Mouse (Mus musculus) spleen, postnatal 36 days (tissue): ENCODE data around the gene Taf8.

Experiments used
- DNase-seq, 2 experiments: peaks; one replicate each; pipeline ENCODE4 v3.0.0; 2022; ENCODE audit warnings: low spot score in 2 of 2, mixed read lengths in 1 of 2

The Taf8 gene

DNA sequence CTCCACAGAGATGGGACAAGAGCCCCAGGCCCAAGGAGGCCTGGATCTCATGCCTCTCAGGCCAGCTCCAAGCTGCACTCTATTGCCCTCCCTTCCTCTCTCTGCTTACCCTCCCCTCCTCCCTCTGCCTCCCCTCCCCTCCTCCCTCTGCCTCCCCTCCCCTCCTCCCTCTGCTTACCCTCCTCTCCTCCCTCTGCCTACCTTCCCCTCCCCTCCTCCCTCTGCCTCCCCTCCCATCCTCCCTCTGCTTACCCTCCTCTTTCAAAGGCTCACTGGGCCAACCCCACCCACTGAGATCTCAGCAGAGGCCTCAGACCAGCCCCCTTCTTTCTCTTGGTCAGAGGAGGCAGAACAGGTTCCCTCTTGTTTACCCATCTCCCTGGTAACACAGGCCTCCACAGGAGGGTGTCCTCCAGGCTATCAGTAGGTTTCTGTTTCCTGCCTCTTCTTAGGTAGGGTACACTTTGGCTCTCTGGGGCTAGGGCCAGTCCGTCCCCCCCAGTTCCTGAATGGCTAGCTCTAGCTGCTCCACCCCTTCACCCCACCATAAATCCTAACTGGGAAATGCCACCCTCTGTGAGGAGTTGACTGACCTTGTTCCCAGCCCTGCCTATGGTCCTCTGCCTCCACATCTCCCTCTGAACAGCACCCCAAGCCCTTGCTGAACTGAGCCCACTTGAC, 17.7 kb downstream of the Taf8 start:
- DNase-seq: no peak

DNA sequence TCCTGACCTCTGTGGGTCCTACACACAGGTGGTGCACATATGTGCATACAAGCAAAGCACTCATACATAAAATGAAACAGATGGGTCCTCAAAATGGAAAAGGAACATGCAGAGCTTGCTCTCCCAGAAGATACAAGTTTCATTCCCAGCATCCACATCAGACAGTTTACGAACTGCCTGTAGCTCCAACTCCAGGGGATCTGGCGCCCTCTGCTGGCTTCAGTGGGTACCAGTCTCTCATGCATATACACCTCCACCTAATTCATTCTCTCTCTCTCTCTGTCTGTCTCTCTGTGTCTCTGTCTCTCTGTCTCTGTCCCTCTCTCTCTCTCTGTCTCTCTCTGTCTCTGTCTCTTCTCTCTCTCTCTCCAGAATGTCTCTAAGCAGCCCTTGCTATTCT, 19.7 kb downstream of the Taf8 start:
- DNase-seq: peak in 1 of 2 experiments; percentile 48

DNA sequence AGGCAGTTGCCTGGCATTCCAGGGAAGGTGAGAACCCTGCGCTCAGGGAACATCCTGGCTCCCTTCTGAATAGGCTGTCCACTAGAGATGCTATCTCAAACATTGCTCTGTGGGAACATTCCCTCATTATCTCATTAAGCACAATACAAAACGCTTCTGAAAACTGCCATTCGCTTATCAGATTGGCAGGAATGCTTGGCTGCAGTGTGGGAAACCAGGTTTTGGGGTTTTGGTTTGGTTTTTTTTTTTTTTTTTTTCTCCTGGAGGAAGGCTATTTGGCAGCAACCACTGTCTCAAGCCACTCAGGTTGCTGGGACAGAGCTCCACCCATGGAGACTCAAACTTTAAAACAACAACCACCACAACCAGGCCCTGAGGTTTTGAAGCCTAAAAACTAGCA, 22.2 kb downstream of the Taf8 start:
- no peak for DNase-seq

DNA sequence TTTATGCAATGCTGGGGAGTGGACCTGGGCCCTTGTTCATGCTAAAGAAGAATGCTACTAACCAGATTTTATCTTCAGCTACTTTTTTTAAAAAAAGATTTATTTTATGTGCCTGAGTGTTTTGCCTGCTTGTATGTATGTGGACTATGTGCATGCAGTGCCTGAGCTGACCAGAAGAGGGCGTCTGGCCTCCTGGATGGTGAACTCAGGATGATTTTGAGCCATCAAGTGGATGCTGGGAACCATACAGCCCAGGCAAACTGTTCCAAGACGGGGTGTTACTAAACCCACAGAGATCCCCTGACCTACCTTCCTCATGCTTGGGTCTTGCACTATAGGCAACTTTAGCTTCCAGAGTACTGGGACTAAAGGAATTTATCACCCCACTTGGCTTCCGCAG, 26.4 kb downstream of the Taf8 start:
- DNase-seq: no peak

DNA sequence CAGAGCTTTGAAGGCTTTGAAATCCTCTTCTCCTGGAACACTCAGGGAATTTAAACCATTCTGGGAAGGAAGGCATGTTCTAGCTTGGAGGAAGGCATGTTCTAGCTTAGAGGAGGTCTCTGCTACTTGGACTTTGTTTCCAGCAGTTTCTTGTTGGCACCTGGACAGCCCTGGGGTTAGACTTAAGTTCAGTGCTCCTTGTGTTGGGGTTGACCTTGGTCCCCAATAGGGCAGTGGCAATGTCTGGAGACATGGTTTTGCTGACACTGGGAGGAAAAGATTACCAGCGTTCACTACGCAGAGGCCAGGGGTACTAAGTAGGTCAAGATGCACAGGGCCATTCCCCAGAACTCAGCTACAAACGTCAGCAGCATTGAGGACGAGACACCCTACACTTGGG, 26.9 kb downstream of the Taf8 start:
- no peak for DNase-seq

DNA sequence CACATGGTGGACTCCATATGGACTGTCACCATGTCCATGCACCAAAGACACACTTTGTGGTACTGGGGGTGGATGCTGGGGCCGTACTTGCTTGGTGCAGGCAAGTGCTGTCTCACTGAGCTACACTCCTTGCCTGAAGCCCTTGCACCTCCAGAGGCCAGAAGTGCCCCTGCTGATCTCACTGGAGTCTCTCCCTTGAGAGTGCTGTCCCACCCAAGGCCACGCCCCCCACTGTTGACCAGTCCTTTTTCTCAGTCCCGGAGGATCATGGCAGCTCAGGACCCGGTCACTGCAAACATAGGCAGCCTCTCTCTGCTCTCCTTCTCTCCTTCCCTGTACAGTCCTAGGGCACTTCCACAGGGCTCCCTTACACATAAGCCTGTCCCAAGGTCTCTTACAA, 27.8 kb downstream of the Taf8 start:
- DNase-seq: no peak

DNA sequence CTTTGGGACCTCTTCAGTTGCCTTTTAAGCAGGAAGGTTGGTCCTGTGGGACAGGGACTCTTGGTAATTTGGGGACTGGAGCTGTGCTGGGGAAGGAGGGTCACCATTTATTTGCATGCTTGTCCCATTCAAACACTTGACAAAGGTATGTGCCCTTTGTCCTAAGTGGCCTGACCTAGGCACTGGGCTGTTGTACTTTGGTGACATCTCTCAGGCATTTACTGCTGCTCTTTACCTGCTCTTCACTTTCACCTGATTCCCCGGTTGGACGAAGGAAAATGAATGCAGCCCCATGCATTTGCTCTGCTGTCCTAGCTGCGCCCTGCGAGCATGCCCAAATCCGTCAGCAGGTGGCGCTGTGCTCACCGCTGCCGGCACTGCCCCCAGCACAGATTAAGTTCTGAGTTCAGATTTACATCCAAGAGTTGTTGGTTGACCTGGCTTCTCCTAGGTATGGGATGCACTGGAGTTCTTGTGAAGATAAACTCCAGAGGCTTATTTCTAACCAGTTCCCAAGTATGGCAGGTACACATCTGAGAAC, 28.6 kb downstream of the Taf8 start:
- peak; percentile 37 to 49 for DNase-seq

DNA sequence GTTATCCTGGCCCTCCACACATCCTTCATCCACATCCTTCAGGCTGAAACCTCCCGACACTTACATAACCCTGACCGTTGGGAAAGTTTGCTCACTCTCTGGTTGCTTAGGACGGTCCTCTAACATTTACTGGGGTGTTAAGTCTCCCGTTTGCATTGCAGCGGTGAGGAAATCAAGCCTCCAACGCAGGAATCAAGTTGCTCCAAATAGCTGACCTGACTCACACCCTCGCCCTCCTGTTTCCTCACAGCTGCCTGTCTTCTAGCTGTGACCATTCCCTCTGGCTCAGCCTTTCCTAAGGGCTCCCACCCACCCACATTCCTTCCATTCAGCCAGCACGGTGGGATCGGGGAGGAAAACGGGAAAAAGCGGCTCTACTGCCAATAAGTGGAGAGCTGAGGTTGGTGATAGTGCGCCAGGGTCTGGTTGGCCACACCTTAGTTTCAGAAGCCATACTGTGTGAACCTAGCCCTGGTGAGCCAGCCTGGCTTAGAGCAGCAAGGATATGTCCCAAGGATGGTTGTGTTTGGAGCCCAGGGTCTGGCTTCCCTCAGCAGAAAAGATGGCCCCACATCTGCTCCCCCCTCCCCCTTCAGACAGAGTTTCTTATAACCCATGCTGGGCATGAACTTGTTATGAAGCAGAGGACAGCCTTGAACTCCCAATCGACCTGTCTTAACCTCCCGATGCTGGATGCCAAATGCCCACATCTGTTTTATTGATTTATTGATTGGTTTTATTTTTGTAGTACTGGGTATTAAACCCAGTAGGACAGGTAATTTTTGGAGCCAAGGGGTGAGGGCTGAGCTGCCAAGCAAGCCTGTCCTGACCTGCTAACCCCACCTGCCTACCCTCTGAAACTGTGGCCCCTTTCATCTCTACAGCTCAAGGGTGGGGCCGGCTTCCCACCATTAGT, 29.4 kb downstream of the Taf8 start:
- DNase-seq: no peak

DNA sequence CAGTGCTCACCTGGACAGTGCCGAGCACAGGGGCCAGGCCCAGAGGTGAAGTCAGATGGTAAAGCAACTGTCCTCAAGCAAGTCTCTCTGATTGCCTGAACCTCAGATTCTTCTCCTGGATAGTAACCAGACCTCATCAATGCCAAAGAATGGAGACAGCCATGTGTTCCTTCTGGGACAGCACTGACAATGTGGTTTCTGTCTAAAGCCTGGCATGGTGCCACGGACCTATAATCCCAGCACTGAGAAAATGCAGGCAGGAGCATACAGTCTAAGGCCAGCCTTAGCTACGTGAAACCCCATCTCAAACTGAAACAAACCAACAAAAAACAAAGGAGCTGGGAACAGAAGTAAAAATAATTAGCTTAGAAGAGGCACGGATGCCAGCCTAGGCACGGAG, 31.4 kb downstream of the Taf8 start:
- no peak for DNase-seq

DNA sequence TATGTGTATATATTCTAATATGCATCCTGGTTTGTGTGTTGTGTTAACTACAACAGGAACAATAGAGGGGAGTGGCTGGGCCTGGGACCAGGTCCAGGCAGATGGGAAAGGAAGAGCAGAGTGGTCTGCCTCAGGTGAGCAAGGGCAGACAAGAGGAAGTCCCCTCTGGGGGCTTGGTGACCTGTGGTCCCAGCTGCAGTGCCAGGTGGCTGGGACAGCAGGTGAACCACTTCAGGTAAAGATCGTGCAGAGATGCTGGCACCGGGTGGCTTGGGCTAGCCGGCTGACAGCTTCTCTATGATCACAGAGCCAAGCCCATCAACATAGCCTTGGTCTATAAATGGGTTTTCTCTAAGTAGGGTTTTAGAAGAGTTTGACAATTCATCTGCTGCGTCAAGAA, 32.0 kb downstream of the Taf8 start:
- no peak for DNase-seq

GRCm38 (mm10) chr17:47469642-47470041, 32.5 kb downstream of the Taf8 start:
- no peak for DNase-seq

- no peak for DNase-seq
These were observed 33.6 kb downstream of the Taf8 start for GRCm38 (mm10) chr17:47468466-47468865.

DNA sequence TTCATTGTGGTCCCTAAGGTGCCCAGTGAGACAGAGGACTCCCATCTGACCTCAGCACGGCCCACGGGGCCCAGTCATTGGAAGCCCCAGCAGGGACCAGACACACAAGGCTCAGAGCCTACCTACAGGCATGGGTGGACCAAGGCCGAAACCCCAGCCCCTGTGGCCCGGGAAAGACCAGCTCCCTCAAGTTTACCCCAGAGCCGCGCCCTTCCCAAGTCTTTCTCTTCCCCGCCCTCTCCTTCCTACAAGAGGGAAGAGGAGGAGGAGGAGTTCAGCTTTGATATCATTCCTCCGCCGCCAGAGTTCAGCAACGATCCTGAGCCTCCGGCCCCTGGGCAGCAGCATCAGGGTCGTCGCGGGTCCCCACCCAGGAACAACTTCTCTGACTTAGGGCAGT, 34.0 kb downstream of the Taf8 start:
- no peak for DNase-seq

- no peak for DNase-seq
These were observed 34.4 kb downstream of the Taf8 start for GRCm38 (mm10) chr17:47467659-47468058.

- DNase-seq: no peak
These were observed 35.8 kb downstream of the Taf8 start for GRCm38 (mm10) chr17:47466284-47466683.

- DNase-seq: no peak
These were observed 37.1 kb downstream of the Taf8 start for GRCm38 (mm10) chr17:47465016-47465415.

- DNase-seq: no peak
These were observed 37.7 kb downstream of the Taf8 start for GRCm38 (mm10) chr17:47464248-47464965.

GRCm38 (mm10) chr17:47462728-47463388, 39.2 kb downstream of the Taf8 start:
- DNase-seq: no peak

DNA sequence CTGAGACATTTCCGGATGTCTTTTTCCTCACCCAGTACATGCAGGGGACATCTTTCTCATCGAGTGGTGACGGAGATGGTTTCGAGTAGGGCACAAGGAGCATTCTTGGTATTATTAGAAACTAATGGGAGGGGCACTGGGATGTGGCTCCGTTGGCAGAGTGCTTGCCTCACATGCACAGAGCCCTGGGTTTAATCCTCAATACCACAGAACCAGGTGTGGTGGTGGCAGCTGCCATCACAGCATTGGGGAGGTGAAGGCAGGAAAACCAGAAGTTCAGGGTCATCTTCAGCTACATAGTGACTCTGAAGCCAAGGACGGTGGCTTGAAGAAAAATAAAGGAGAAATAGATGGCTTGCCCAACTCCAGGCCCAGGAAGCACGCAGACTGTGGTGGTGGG, 39.9 kb downstream of the Taf8 start:
- no peak for DNase-seq

- no peak for DNase-seq
These were observed 40.4 kb downstream of the Taf8 start for GRCm38 (mm10) chr17:47461688-47462087.

GRCm38 (mm10) chr17:47459341-47459919, 42.7 kb downstream of the Taf8 start:
- DNase-seq: no peak
